Comparison of ENCODE assay signal across 14 mouse cellular contexts in genomic region chr14:9832290-9832689, GRCm38 (mm10).
"Had no signal": no experiment of that assay in that cellular context is flagged by ENCODE, and none has a peak within 500 bp of the region (broad histone marks: within the 10 kb centered on the region; RNA-seq: fewer than 3 reads in every experiment).

No protein-coding gene starts in this region.

- H3K27ac ChIP-seq: midbrain, embryonic 13.5 days; midbrain, embryonic 15.5 days; neural tube, embryonic 12.5 days; stomach, embryonic 15.5 days; stomach, postnatal 0 days had no signal

- H3K27me3 ChIP-seq: megakaryocyte, embryonic 14.5 days; midbrain, embryonic 13.5 days; midbrain, embryonic 15.5 days; neural tube, embryonic 12.5 days; stomach, embryonic 15.5 days had no signal

- ATAC-seq: midbrain, embryonic 13.5 days; midbrain, embryonic 15.5 days had no signal

- H3K36me3 ChIP-seq: midbrain, embryonic 13.5 days; midbrain, embryonic 15.5 days; neural tube, embryonic 12.5 days; stomach, embryonic 15.5 days had no signal

- H3K9me3 ChIP-seq: megakaryocyte, embryonic 14.5 days; midbrain, embryonic 13.5 days; midbrain, embryonic 15.5 days; neural tube, embryonic 12.5 days; stomach, embryonic 15.5 days had no signal

- H3K4me3 ChIP-seq: megakaryocyte, embryonic 14.5 days; midbrain, embryonic 13.5 days; midbrain, embryonic 15.5 days; neural tube, embryonic 12.5 days; stomach, embryonic 15.5 days had no signal

- DNase-seq: lung, adult 18-20 months; lung, embryonic 14.5 days; lung, postnatal 10 days; lung, postnatal 4 days; right cerebral cortex, postnatal 14 days; thymus, adult 2 months; thymus, postnatal 25 days; thymus, postnatal 4 days had no signal

- H3K4me1 ChIP-seq: megakaryocyte, embryonic 14.5 days; midbrain, embryonic 13.5 days; midbrain, embryonic 15.5 days; neural tube, embryonic 12.5 days; stomach, embryonic 15.5 days had no signal
